Mouse (Mus musculus) cerebellum, postnatal 36 days (tissue): ENCODE results near the gene Amot.

Experiments used
- DNase-seq, 2 experiments: peaks; one replicate each; pipeline ENCODE4 v3.0.0; 2021 to 2022; ENCODE audit warnings: mixed read lengths in 2 of 2

Gene Amot

GRCm38 (mm10) chrX:145504717-145505415, at the start of gene Amot:
TSS of gene Amot (minus strand) at chrX:145505181.
- DNase-seq: peak; percentile 66 to 73

GRCm38 (mm10) chrX:145545060-145545459, 40.1 kb upstream of the Amot start:
- no peak for DNase-seq

DNA sequence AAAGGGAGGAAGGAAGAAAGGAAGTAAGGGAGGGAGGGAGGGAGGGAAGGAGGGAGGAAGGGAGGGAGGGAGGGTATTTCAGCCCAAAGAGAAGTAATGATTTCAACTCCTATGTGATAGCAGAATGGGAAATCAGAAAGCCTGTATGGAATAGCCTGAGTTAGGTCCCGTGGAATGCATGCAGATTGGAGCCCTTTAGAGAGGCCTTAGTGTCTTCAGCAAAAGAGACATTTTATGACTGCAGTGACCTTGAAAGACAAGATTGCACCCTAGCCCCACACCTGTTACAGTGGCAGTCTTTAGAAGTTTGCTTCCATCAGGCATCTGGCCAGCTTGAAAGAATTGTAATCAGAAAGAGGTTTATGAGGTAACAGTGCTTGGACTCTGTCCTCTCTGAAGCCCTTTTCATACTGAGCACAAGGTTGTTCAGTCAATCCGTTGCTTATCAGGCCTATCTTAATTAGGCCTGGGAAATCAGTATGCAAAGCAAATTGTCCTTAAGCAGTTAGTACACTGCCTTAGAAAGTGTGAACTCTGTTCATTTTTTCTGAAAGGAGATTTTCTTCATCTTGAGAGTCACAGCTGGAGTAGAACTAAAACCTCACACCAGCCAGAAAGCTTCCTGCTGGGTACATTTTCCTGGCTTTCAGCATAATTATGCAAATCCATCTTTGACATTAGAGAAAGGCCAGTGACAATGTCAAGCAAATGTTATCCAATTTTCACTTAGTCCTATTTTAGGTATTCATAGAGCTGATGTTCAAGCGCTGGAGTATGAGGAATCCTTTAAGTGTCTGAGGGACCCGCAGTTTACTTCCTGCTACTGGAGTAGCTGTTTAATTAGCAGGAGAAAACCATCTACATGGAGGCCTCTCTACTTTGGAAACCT, 38.9 kb upstream of the Amot start:
- no peak for DNase-seq

GRCm38 (mm10) chrX:145541050-145541449, 36.1 kb upstream of the Amot start:
- no peak for DNase-seq

DNA sequence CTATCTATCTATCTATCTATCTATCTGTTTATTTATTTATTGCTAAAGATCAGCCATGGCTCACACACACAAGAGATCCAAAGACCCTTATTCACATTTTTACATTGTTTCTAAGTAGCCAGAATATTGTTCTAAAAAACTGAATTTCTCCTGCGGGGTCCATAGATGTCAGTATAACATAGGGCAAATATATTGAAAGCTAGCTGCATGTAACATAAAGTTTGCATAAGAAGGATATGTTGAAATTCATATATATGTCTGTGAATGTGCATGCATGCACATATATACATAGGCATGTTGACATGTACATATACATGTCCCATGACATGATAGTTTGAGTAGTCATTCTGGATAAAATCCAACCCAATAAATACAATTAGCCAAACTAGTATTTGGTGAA, 35.3 kb upstream of the Amot start:
- DNase-seq: no peak

- DNase-seq: no peak
These were observed 24.6 kb upstream of the Amot start for GRCm38 (mm10) chrX:145529602-145530001.

GRCm38 (mm10) chrX:145516322-145517066, 11.5 kb upstream of the Amot start:
- DNase-seq: no peak

- DNase-seq: no peak
These were observed 10.6 kb upstream of the Amot start for GRCm38 (mm10) chrX:145515498-145516158.

- DNase-seq: no peak
These were observed 5.7 kb upstream of the Amot start for GRCm38 (mm10) chrX:145510675-145511074.

DNA sequence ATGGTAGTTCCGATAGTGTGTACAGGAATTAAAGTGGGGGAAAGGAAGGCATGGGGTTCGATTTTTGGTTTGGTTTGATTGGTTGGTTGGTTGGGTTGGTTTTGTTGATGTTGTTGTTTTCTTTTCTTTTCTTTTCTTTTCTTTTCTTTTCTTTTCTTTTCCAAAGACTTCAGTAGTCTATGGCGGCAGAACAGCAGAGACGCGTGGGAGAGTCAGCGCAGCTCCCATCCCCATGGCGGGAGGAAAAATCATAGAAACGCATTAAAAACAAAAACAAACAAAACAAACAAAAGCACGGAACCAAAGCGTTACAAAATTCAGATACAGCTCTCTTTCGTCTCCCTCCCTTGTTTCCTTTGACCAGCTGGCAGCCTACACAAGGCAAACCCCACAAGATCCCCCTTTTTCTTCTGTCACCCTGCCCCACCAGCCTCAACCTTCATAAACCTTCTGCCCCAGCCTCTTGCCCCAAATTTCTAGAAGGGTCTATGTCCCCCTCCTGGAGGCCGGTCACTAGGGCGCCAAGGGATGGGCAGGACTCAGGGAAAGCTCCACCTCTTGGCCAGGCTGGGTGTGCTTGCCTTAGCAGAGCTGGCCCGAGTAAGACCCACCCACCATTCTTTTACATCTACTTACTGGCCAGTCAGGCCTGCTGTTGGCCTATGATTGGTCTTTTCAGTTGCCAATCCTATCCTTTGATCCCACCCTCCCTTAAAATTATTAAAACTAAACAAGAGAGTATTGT, 648 bp upstream of the Amot start:
- DNase-seq: peak; percentile 46 to 50

GRCm38 (mm10) chrX:145501666-145502355, 3.2 kb downstream of the Amot start:
- DNase-seq: no peak

- no peak for DNase-seq
These were observed 5.9 kb downstream of the Amot start for GRCm38 (mm10) chrX:145499101-145499500.

- DNase-seq: no peak
These were observed 6.3 kb downstream of the Amot start for GRCm38 (mm10) chrX:145498691-145499090.

DNA sequence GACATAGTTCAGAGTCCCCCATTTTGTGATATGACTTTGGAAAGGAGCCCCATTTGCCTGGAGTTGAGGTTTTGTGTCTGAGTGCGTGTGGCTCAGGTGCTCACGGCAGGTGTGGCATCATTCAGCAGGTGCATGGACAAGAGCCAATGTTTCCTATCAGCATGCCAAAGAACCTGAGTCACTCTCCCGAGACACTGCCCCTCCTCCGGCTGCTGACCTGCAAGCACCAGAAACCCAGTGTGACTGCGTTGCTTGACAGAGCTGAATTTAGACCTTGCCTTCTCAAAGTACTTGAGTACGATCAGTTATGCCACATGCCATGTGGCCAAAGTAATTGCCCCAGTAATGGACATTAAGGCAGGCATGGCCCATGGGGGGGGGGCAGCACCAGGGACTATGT, 7.5 kb downstream of the Amot start:
- no peak for DNase-seq

DNA sequence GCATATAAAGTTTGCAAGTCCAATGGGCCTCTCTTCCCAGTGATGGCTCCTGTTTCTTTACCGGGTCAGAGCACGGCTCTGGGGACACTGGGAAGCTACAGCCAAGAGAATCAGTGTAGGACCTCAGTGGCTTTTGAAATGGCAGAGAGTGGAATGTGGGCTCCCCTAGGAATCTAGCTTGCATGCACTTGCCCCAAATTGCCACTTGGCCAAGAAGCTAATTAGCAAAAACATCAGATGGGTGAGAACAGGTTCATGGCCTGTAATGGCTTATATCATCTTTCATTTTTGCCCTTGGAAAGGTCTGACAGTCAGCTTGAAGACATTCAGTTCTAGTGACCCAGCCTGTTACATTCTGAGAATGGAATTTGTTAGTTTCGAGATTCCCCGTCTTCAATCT, 9.6 kb downstream of the Amot start:
- DNase-seq: no peak

DNA sequence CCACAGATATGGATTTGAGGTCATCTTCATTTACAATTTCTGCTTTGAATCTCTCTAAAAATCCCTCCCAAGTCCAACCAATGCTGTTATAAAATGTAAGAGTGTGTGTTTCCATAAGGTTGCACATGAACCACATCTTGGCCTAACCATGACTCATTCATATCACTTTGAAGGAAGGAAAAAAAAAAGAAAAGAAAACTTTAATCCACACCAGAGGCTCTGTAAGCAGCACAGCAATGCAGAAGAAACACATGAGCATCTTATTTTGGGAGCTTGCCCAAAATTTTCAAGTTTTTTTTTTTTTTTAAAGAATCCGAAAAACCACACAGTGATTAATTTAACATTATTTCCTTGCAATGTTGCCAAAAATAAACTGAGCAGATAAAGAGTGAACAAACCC, 14.2 kb downstream of the Amot start:
- no peak for DNase-seq

DNA sequence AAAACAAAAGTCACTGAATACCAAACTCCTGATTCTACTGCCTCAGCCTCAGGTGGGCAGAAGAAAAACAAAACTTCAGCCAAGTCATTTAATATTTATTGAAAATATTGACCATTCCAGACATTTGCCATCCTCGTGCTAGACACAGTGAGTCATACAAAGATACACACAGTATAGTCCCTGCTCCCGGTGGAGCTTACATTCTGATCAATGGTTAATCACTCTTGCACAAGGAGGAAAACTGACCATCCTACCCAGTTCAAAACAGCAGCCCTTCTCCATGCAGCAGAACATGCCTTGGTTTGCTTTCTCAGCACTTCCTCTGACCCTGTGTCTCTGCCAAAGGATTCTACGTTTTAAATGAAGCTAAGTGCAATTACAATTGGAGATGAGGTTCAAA, 14.6 kb downstream of the Amot start:
- no peak for DNase-seq

DNA sequence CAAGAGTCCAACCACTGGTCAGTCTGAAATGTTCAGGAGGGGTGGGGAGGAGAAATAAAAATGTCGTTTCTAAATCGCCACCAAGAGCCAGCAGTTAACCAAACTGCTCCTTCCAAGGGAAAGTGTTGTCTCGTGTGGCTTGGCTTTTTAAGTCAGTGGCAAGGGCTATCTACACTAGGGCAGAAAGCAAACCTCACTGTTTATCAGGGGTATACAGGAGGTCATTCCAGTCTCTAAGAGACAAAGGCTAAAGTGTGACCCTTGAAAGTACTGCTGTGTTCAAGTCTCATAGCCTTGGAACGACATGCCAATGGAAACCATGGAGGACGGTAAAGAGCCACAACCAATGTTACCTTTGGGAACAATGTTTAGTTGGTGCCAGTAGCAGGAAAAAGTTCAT, 15.0 kb downstream of the Amot start:
- no peak for DNase-seq

GRCm38 (mm10) chrX:145485495-145485894, 19.5 kb downstream of the Amot start:
- DNase-seq: no peak

- peak; percentile 17 to 23 for DNase-seq
These were observed 21.4 kb downstream of the Amot start for GRCm38 (mm10) chrX:145483486-145484055.

- no peak for DNase-seq
These were observed 22.6 kb downstream of the Amot start for GRCm38 (mm10) chrX:145482383-145482782.
